Mouse (Mus musculus): ENCODE measurements at regions not wholly inside any gene's neighbourhood (a gene's known extent, or its start where the extent isn't known, plus 50 kb on each side); places are given as distances from the start of the nearest gene placed in this dataset.

GRCm38 (mm10) chr14:98827490-98827889 is 166.6 kb downstream of the Rpl36a-ps1 start:
- Histone ChIP-seq H3K27me3 (ENCODE audit: control insufficient read depth, insufficient read depth, insufficient read length) (no peaks in the 10 kb centered on the region), H3K36me3 (ENCODE audit: control insufficient read depth, insufficient read depth) (no peaks in the 10 kb centered on the region), H3K4me3 (no peak overlapping the region), H3K4me2 (ENCODE audit: low read depth) (no peak overlapping the region), H3K79me2 (ENCODE audit: control insufficient read depth, insufficient read depth) (no peaks in the 10 kb centered on the region), H3ac (ENCODE audit: control insufficient read depth, insufficient read length) (no peak overlapping the region)
- TF ChIP-seq POLR2A (IDR thresholded peaks at IDR 0.05; ENCODE audit: insufficient read length, low read depth) (no peak), MYOD1 (IDR thresholded peaks at IDR 0.05; ENCODE audit: control insufficient read depth in 1 of 3, insufficient read length in 2 of 3, low read depth in 2 of 3) (no peak)

DNA sequence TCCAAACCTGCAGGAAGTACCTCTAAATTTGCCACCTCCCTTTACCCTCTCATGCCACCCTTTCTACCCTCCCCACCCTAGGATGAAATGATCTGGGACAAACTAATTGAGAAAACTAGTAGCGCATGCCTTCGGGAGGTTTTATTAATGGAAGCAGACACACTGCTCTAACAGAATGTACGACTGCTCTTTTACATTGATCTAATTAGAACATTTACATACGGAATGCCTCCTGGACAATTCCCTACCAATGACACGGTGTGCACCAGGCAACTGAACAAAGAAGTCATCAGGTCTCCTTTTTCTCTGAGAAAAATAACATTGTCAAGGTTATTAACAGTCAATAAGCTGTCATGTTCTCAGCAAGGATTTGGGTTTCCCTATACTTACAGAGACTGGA is 180.5 kb downstream of the Rpl36a-ps1 start:
- Histone ChIP-seq H3K4me2 (ENCODE audit: low read depth) (no peak overlapping the region), H3K36me3 (ENCODE audit: control insufficient read depth, insufficient read depth) (no peaks in the 10 kb centered on the region), H3ac (ENCODE audit: control insufficient read depth, insufficient read length) (no peak overlapping the region), H3K4me3 (no peak overlapping the region), H3K27me3 (ENCODE audit: control insufficient read depth, insufficient read depth, insufficient read length) (no peaks in the 10 kb centered on the region), H3K79me2 (ENCODE audit: control insufficient read depth, insufficient read depth) (no peaks in the 10 kb centered on the region)
- TF ChIP-seq E2F4 (IDR thresholded peaks at IDR 0.05; ENCODE audit: insufficient read depth): no peak
- TF ChIP-seq MAX (IDR thresholded peaks at IDR 0.05; ENCODE audit: low read depth): no peak
- TF ChIP-seq MYOG (IDR thresholded peaks at IDR 0.05; ENCODE audit: control insufficient read depth in 1 of 3, insufficient read depth in 1 of 3, insufficient read length in 2 of 3, low read depth in 2 of 3): no peak
- no peak for TF ChIP-seq POLR2A (IDR thresholded peaks at IDR 0.05; ENCODE audit: insufficient read length, low read depth)
- no peak for TF ChIP-seq MYOD1 (IDR thresholded peaks at IDR 0.05; ENCODE audit: control insufficient read depth in 1 of 3, insufficient read length in 2 of 3, low read depth in 2 of 3)
- TF ChIP-seq TCF3 (IDR thresholded peaks at IDR 0.05; ENCODE audit: insufficient read length, low read depth): no peak
- no peak for TF ChIP-seq USF1 (IDR thresholded peaks at IDR 0.05; ENCODE audit: low read depth)
- no peak for TF ChIP-seq REST (IDR thresholded peaks at IDR 0.05; ENCODE audit: insufficient read depth, insufficient read length)
- TF ChIP-seq POLR2AphosphoS2 (IDR thresholded peaks at IDR 0.05; ENCODE audit: insufficient read length, low read depth): no peak

DNA sequence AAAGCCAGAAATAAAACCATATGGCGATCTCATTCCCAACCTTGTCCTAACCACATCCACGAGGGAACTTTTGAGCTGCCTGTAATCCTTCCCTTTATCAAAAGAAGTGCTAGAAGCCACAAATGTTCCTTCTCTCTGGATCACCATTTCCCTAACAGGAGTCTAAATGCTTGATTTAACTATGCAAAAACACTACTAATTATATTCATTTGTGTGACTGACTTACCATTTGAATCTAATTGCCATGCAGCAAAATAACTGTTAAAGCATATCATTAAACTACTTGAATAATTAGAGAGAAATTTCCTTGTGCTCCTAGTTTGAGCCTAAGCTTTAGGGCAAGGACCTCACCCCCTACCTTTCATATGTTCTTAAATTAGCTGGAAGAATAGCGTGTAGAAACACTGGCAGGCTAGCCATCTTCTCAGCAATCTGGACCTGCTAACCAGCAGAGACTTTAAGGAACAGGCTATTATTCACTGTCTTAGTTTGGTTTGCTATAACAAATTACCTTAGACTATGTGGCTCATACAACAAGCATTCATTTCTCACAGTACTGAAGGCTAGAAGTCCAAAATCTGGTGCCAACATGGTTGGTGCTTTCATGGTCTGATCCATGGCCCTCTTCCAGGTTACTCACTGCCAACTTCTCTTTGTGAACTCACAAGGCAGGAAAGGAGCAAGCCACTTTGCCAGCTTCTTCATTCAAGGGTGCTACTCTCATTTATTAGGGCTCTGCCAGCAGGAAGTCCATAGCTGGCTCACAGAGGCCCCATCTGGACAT is 183.7 kb downstream of the Rpl36a-ps1 start:
- no peak overlapping the region for H3K4me2 ChIP-seq (ENCODE audit: low read depth)
- H3K27me3 ChIP-seq (ENCODE audit: control insufficient read depth, insufficient read depth, insufficient read length): no peaks in the 10 kb centered on the region
- TF ChIP-seq CEBPB (IDR thresholded peaks at IDR 0.05; ENCODE audit: insufficient read depth, poor library complexity, severe bottlenecking): no peak
- TF ChIP-seq TCF3 (IDR thresholded peaks at IDR 0.05; ENCODE audit: insufficient read length, low read depth): no peak
- no peak for TF ChIP-seq MYOD1 (IDR thresholded peaks at IDR 0.05; ENCODE audit: control insufficient read depth in 1 of 3, insufficient read length in 2 of 3, low read depth in 2 of 3)
- TF ChIP-seq REST (IDR thresholded peaks at IDR 0.05; ENCODE audit: insufficient read depth, insufficient read length): no peak
- TF ChIP-seq SRF (IDR thresholded peaks at IDR 0.05; ENCODE audit: control insufficient read depth, insufficient read length, low read depth): no peak
- no peak for TF ChIP-seq POLR2AphosphoS2 (IDR thresholded peaks at IDR 0.05; ENCODE audit: insufficient read length, low read depth)
- no peak for TF ChIP-seq USF1 (IDR thresholded peaks at IDR 0.05; ENCODE audit: low read depth)
- no peak for TF ChIP-seq MYOG (IDR thresholded peaks at IDR 0.05; ENCODE audit: control insufficient read depth in 1 of 3, insufficient read depth in 1 of 3, insufficient read length in 2 of 3, low read depth in 2 of 3)
- no peak for TF ChIP-seq TCF12 (IDR thresholded peaks at IDR 0.05; ENCODE audit: insufficient read depth, poor library complexity, severe bottlenecking)
- no peak overlapping the region for H3ac ChIP-seq (ENCODE audit: control insufficient read depth, insufficient read length)
- H3K4me3 ChIP-seq: no peak overlapping the region
- H3K79me2 ChIP-seq (ENCODE audit: control insufficient read depth, insufficient read depth): no peaks in the 10 kb centered on the region
- H3K36me3 ChIP-seq (ENCODE audit: control insufficient read depth, insufficient read depth): no peaks in the 10 kb centered on the region

- TF ChIP-seq MYOG (IDR thresholded peaks at IDR 0.05; ENCODE audit: control insufficient read depth in 1 of 3, insufficient read depth in 1 of 3, insufficient read length in 2 of 3, low read depth in 2 of 3) (no peak), MAX (IDR thresholded peaks at IDR 0.05; ENCODE audit: low read depth) (no peak), SRF (IDR thresholded peaks at IDR 0.05; ENCODE audit: control insufficient read depth, insufficient read length, low read depth) (no peak), TCF3 (IDR thresholded peaks at IDR 0.05; ENCODE audit: insufficient read length, low read depth) (no peak), USF1 (IDR thresholded peaks at IDR 0.05; ENCODE audit: low read depth) (no peak), REST (IDR thresholded peaks at IDR 0.05; ENCODE audit: insufficient read depth, insufficient read length) (no peak), E2F4 (IDR thresholded peaks at IDR 0.05; ENCODE audit: insufficient read depth) (no peak), POLR2AphosphoS2 (IDR thresholded peaks at IDR 0.05; ENCODE audit: insufficient read length, low read depth) (no peak), POLR2A (IDR thresholded peaks at IDR 0.05; ENCODE audit: insufficient read length, low read depth) (no peak), MYOD1 (IDR thresholded peaks at IDR 0.05; ENCODE audit: control insufficient read depth in 1 of 3, insufficient read length in 2 of 3, low read depth in 2 of 3) (no peak), TCF12 (IDR thresholded peaks at IDR 0.05; ENCODE audit: insufficient read depth, poor library complexity, severe bottlenecking) (no peak), CEBPB (IDR thresholded peaks at IDR 0.05; ENCODE audit: insufficient read depth, poor library complexity, severe bottlenecking) (no peak)
- no peak overlapping the region for H3K4me2 ChIP-seq (ENCODE audit: low read depth)
Observed at GRCm38 (mm10) chr14:98808117-98808516, 186.0 kb downstream of the Rpl36a-ps1 start.

GRCm38 (mm10) chr14:98805066-98805465 is 189.1 kb downstream of the Rpl36a-ps1 start:
- no peak overlapping the region for H3ac ChIP-seq (ENCODE audit: control insufficient read depth, insufficient read length)
- TF ChIP-seq POLR2AphosphoS2 (IDR thresholded peaks at IDR 0.05; ENCODE audit: insufficient read length, low read depth) (no peak), E2F4 (IDR thresholded peaks at IDR 0.05; ENCODE audit: insufficient read depth) (no peak), CEBPB (IDR thresholded peaks at IDR 0.05; ENCODE audit: insufficient read depth, poor library complexity, severe bottlenecking) (no peak), POLR2A (IDR thresholded peaks at IDR 0.05; ENCODE audit: insufficient read length, low read depth) (no peak), REST (IDR thresholded peaks at IDR 0.05; ENCODE audit: insufficient read depth, insufficient read length) (no peak), MYOD1 (IDR thresholded peaks at IDR 0.05; ENCODE audit: control insufficient read depth in 1 of 3, insufficient read length in 2 of 3, low read depth in 2 of 3) (no peak), USF1 (IDR thresholded peaks at IDR 0.05; ENCODE audit: low read depth) (no peak)
- no peak overlapping the region for H3K4me3 ChIP-seq
- no peaks in the 10 kb centered on the region for H3K27me3 ChIP-seq (ENCODE audit: control insufficient read depth, insufficient read depth, insufficient read length)
- H3K4me2 ChIP-seq (ENCODE audit: low read depth): no peak overlapping the region
- no peaks in the 10 kb centered on the region for H3K36me3 ChIP-seq (ENCODE audit: control insufficient read depth, insufficient read depth)
- H3K79me2 ChIP-seq (ENCODE audit: control insufficient read depth, insufficient read depth): no peaks in the 10 kb centered on the region

More at GRCm38 (mm10) chr14:98808117-98808516, 186.0 kb downstream of the Rpl36a-ps1 start:
- Histone ChIP-seq H3K79me2 (ENCODE audit: control insufficient read depth, insufficient read depth) (no peaks in the 10 kb centered on the region), H3K4me3 (no peak overlapping the region), H3K36me3 (ENCODE audit: control insufficient read depth, insufficient read depth) (no peaks in the 10 kb centered on the region), H3ac (ENCODE audit: control insufficient read depth, insufficient read length) (no peak overlapping the region), H3K27me3 (ENCODE audit: control insufficient read depth, insufficient read depth, insufficient read length) (no peaks in the 10 kb centered on the region)

Measured in myocyte (in vitro differentiated cells).